Mouse (Mus musculus) heart, postnatal 0 days (tissue): Measurements from ENCODE around the gene Tmtc3.
A peak's percentile ranks its signal among the peaks of the same experiment; 100 is the strongest.

ENCODE experiments used
- CTCF ChIP-seq: IDR thresholded peaks from 2 replicates; pipeline ENCODE4 v1.5.1; 2016; ENCODE audit warnings: antibody characterized with exemption, control low read depth, low read depth
- EP300 ChIP-seq: IDR thresholded peaks from 2 replicates; pipeline ENCODE4 v1.6.1; 2016; ENCODE audit warnings: antibody characterized with exemption, low read depth

DNA sequence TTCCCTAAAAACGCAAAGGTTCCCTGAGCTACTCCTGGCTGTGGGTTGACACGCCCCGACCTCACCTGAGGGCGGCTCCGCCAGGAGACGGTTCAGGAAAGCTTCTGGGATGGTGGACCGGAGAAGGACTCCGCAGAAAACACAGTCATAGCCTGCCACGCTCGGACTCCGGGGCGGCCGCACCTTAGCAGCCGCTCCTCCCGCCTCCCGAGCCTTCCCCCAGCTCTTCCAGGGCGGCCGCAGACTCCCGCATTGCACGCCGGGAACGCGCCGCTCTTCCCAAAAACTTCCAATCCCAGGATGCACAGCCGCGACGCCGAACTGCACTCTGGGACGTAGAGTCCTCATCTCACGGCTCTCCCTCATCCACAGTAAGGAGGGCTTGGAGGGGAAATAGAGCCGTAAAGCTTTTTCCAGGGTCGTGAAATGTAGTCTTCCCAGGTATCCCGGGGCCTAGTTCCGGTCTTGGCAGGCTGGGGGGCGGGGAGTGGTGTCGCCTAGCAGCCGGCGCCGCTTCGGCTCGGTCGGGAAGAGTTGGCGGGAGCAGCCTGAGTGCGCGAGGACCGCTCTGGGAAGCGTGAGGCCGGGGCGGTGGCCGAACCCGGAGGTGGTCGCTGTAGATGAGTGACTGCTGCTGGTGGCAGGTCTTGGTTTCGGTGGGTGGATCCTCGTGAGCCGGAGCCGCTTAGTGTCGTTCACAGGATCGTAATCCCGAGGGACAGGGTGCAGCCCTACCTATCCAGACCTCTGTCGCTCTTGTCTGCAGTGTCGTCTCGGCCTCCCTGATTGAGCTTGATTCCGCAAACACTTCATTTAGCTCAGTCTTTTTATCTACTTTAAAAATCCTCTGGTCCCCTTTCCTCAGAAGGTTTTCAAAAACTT, at the start of gene Tmtc3, which contains the start of gene Cep290:
- TF ChIP-seq CTCF (no peak), EP300 (peak; percentile 24; the same call in 1 of the 2 replicates)
